Mouse (Mus musculus) spleen, adult 10 weeks (tissue): ENCODE results near the gene Lnp1. TPM values are rescaled to one million over a fixed set of nuclear protein-coding genes. Genes with fewer than 3 reads are reported as not detected.

Experiments used
- polyA plus RNA-seq: library from polyadenylated mRNA; stranded (reverse); fragments of 350-450 nt; fragmentation: Illumina TruSeq; extraction: RNeasy Lipid Tissue Mini Kit (QIAGEN cat#74804); gene quantifications from one replicate; pipeline ENCODE4 v1.2.3, GENCODE M21; 2015; ENCODE audit warnings: low replicate concordance; ENCODE audit not compliant: insufficient read depth

Lnp1 gene
- polyA plus RNA-seq: not detected

DNA sequence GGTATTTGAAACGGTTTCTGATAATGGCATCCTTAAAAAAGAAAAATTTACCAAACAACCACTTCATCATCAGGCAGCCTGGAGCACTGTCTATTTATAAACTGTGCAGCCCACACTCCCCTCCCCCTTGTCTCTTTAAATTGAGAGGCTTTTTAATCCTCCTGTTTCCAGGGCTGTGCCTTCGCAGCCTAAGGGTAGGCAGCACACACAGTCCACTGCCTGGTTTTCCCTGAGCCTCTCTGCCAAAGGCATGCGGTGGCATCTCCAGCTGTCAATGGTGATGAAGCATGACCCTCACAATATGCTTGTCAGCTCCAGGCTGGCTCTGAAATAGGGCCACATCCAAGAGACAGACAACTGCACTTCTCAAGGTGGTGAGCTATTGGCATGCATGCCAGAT, at the start of gene Lnp1:
Lnp1 (minus strand) TSS at position 39 of the 400 bp plus-strand sequence.

DNA sequence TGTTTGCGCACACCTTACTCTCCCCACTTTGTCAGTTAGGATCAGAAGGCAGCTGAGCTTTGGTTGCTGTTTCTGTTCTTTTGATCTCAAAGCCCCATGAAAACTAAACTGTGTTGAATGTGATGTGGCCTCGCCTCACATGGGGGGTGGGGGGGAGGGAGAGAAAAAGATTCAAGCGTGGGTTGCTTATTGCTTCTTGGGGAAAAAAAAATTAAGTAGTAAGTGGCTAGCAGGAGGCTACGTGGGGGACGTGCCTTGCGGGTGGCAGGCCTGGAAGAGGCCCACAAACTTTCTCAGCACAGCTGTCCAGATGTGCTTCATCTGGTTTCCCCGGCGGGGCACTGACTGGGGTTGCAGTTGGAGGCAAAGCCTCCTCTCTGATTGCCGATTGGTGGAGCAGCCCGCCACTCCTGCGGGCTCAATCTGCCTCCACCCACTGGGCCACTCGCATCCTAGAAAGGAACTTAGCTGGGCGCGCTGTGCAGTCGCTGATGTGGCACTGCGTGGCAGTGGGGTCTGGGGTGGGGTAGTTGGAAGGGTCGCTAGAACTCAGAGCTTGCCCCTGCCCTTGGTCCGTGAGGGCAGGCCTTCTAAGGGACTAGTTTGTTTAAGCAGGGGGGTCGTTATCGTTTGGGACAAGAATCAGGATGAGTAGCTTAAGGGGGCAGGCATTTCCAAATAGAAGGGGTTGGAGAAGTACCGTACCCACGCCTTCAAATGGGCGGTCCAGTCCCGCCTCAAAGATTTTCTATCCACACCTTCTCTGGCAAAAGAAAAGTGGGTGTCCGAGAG, 41.8 kb downstream of the Lnp1 start, which contains the start of gene Tmem45a:
Tmem45a (minus strand) TSS at position 343 of the 792 bp plus-strand sequence.

Other genes starting within 250 kb of the Lnp1 start
- 55.2 TPM for gene Tfg, start 210.6 kb downstream of the Lnp1 start, polyA plus RNA-seq
- gene Adgrg7, start 132.2 kb downstream of the Lnp1 start, polyA plus RNA-seq: 0.11 TPM
- gene Tmem45a, start 41.9 kb downstream of the Lnp1 start, polyA plus RNA-seq: 0.84 TPM
- not detected for gene Tmem45a2, start 143.3 kb upstream of the Lnp1 start, polyA plus RNA-seq
- 50.0 TPM for gene Tomm70a, start 193.6 kb upstream of the Lnp1 start, polyA plus RNA-seq
- gene Nit2, start 239.3 kb upstream of the Lnp1 start, polyA plus RNA-seq: 28.3 TPM